10 mouse cellular contexts compared by ENCODE assay signal in the genomic region with DNA sequence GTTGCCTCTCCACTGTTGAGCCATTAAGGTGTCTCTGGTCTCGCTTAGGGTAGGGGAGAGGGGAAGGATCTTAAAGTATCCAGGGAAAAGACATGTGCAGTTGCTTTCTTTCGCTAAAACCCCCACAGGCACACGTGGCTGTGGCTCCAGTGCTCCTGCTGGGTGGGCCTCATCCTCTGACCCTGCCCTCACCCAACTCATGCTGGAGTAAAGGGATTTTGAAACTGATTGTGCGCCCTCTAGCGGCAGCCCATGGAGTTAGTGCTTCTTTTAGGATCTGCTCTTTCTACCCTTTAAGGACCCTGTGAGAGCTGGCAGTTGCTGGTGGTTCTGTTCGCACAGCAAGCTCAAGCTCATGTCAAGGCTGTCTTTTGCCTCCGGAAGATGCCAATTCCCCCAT. TPM values are rescaled to one million over a fixed set of nuclear protein-coding genes. Genes with fewer than 3 reads are reported as not detected.
DNase-seq lines count a peak whose midpoint lies in the region; ATAC-seq and TF ChIP-seq lines count a peak whose summit lies in the region.
"Had no signal": no experiment of that assay in that cellular context is flagged by ENCODE, and none has a peak within 500 bp of the region (broad histone marks: within the 10 kb centered on the region; RNA-seq: fewer than 3 reads in every experiment).

No protein-coding gene starts in this region.

- peaks cover 64% of the 10 kb centered on the region for H3K36me3 ChIP-seq in neural tube, embryonic 15.5 days

- intact Hi-C loops in gastrocnemius, adult 2 months (cut with DNase I): no loop called here
- intact Hi-C loops in left cerebral cortex, postnatal 4 days (cut with DNase I): no loop called here

- no peaks in the 10 kb centered on the region for H3K9me3 ChIP-seq in neural tube, embryonic 15.5 days (replicated peaks)
- H3K9me3 ChIP-seq: embryonic facial prominence, embryonic 15.5 days; limb, embryonic 13.5 days had no signal

- H3K9ac ChIP-seq in neural tube, embryonic 15.5 days (replicated peaks): no peak overlapping the region
- H3K9ac ChIP-seq: embryonic facial prominence, embryonic 15.5 days had no signal

- H3K27ac ChIP-seq in gastrocnemius, adult 2 months: no peak overlapping the region
- H3K27ac ChIP-seq in cortical plate, adult 2 months (ENCODE audit: insufficient read depth, low read length): no peak overlapping the region
- 0 out of 2 replicates have a peak overlapping the region, but pooled peaks have one; percentile 28 for H3K27ac ChIP-seq in neural tube, embryonic 15.5 days (replicated peaks)
- H3K27ac ChIP-seq: embryonic facial prominence, embryonic 15.5 days; limb, embryonic 13.5 days had no signal

- peak; percentile 87 for TF ChIP-seq CTCF in gastrocnemius, adult 2 months (IDR thresholded peaks at IDR 0.05)
- TF ChIP-seq CTCF in cortical plate, adult 2 months (IDR thresholded peaks at IDR 0.05; ENCODE audit: extremely low read depth, insufficient read depth, low read length): peak; percentile 71

- peaks cover 13% of the 10 kb centered on the region for H3K27me3 ChIP-seq in neural tube, embryonic 15.5 days (replicated peaks)
- H3K27me3 ChIP-seq: embryonic facial prominence, embryonic 15.5 days; limb, embryonic 13.5 days had no signal

- WGBS in neural tube, embryonic 15.5 days: 19% methylated on average over 7 of the region's 7 CpGs

- peak; percentile 69 for DNase-seq in gastrocnemius, adult 2 months
- no peak for DNase-seq in gastrocnemius, adult 18-20 months (ENCODE audit: low spot score)
- peak; percentile 62 for DNase-seq in urinary bladder, postnatal 25 days (ENCODE audit: low spot score)
- no peak for DNase-seq in urinary bladder, adult 2 months (ENCODE audit: low spot score)
- peak; percentile 75 for DNase-seq in left cerebral cortex, postnatal 4 days
- peak; percentile 47 for DNase-seq in yolk sac, embryonic 10.5 days (ENCODE audit: low spot score)

- H3K4me2 ChIP-seq in neural tube, embryonic 15.5 days: no peak overlapping the region
- H3K4me2 ChIP-seq: embryonic facial prominence, embryonic 15.5 days; limb, embryonic 13.5 days had no signal

- ATAC-seq in neural tube, embryonic 15.5 days (ENCODE audit: low FRiP score): peak; percentile 17; the same call in 1 of the 2 replicates

- no peak for TF ChIP-seq POLR2A in cortical plate, adult 2 months (IDR thresholded peaks at IDR 0.05; ENCODE audit: extremely low read depth, insufficient read depth, low read length)

- H3K4me3 ChIP-seq in gastrocnemius, adult 2 months: no peak overlapping the region
- no peak overlapping the region for H3K4me3 ChIP-seq in cortical plate, adult 2 months (ENCODE audit: insufficient read depth, low read length)
- no peak overlapping the region for H3K4me3 ChIP-seq in neural tube, embryonic 15.5 days (replicated peaks)
- H3K4me3 ChIP-seq: embryonic facial prominence, embryonic 15.5 days; limb, embryonic 13.5 days had no signal

- no peaks in the 10 kb centered on the region for H3K4me1 ChIP-seq in cortical plate, adult 2 months (ENCODE audit: control insufficient read depth, insufficient read depth, low read length)
- peaks cover 34% of the 10 kb centered on the region for H3K4me1 ChIP-seq in neural tube, embryonic 15.5 days

RNA-seq across cellular contexts. Expression of gene Gm10277, which starts 35.2 kb away (rescaled TPM):
- total RNA-seq in gastrocnemius, adult 2 months (2021): not detected
- not detected for total RNA-seq in gastrocnemius, adult 18-20 months (2021)
- not detected in 2 replicates for polyA plus RNA-seq in urinary bladder, adult 2 months (2012; rRNA removed)
- polyA plus RNA-seq in cortical plate, adult 2 months (2012; rRNA removed): not detected in 2 replicates
- total RNA-seq in left cerebral cortex, postnatal 4 days (2021): not detected
- polyA plus RNA-seq in neural tube, embryonic 15.5 days (2015; fragmentation: Nextera tagmentation; extraction: Ambion mirVana): 1.5 and 1.8 TPM in 2 replicates

RNA-seq across cellular contexts. Expression of gene Myo18a, which starts 59.7 kb away (rescaled TPM):
- 100 to 1,000 TPM; 345 to 399 TPM for total RNA-seq in gastrocnemius, adult 2 months (2021)
- 100 to 1,000 TPM; 309 to 319 TPM for total RNA-seq in gastrocnemius, adult 18-20 months (2021)
- polyA plus RNA-seq in urinary bladder, adult 2 months (2012; rRNA removed): 24.1 and 33.8 TPM in 2 replicates
- 72.7 and 73.3 TPM in 2 replicates for polyA plus RNA-seq in cortical plate, adult 2 months (2012; rRNA removed)
- total RNA-seq in left cerebral cortex, postnatal 4 days (2021): 100 to 1,000 TPM; 146 to 151 TPM
- polyA plus RNA-seq in neural tube, embryonic 15.5 days (2015; fragmentation: Nextera tagmentation; extraction: Ambion mirVana): 39.6 and 40.8 TPM in 2 replicates

Comparison
In these comparisons a context has a peak if more than half of its experiments do, and no peak if none do; other contexts are left out.
1. DNase-seq: peak in gastrocnemius, adult 2 months (single experiment), urinary bladder, postnatal 25 days (single experiment), left cerebral cortex, postnatal 4 days (single experiment) and yolk sac, embryonic 10.5 days (single experiment); none in gastrocnemius, adult 18-20 months (single experiment) and urinary bladder, adult 2 months (single experiment).